Mouse (Mus musculus) liver, embryonic 16.5 days (tissue): Measurements from ENCODE around the gene Cyp17a1. TPM values are rescaled to one million over a fixed set of nuclear protein-coding genes. Genes with fewer than 3 reads are reported as not detected.
A peak's percentile ranks its signal among the peaks of the same experiment; 100 is the strongest.

Experiments used
- ATAC-seq: fragments of 200-750 bp; cut with Nextera tagmentation; 2 replicates; pipeline ENCODE4 v1.8.0; 2017; ENCODE audit warnings: low read depth, mild to moderate bottlenecking, moderate number of reproducible peaks, moderate library complexity
- H3K27ac ChIP-seq: fragments of 300-500 bp; sonication (generic); 2 replicates; pipeline ENCODE4 v1.5.1; 2014; ENCODE audit warnings: mild to moderate bottlenecking, low read length
- H3K27me3 ChIP-seq: fragments of 300-500 bp; sonication (generic); 2 replicates; pipeline ENCODE4 v1.6.1; 2014; ENCODE audit warnings: low read depth, low read length, mixed read lengths; ENCODE audit not compliant: control insufficient read depth, insufficient read depth
- H3K36me3 ChIP-seq: fragments of 300-500 bp; sonication (generic); 2 replicates; pipeline ENCODE4 v1.6.1; 2014; ENCODE audit warnings: mild to moderate bottlenecking; ENCODE audit not compliant: control insufficient read depth, insufficient read depth
- H3K4me1 ChIP-seq: fragments of 300-500 bp; sonication (generic); 2 replicates; pipeline ENCODE4 v1.6.1; 2014; ENCODE audit warnings: low read depth, low read length, mixed read lengths; ENCODE audit not compliant: control insufficient read depth
- H3K4me2 ChIP-seq: fragments of 300-500 bp; sonication (generic); 2 replicates; pipeline ENCODE4 v1.6.1; 2014; ENCODE audit warnings: low read depth, low read length, mixed read lengths
- H3K4me3 ChIP-seq: fragments of 300-500 bp; sonication (generic); 2 replicates; pipeline ENCODE4 v1.5.1; 2014; ENCODE audit warnings: low read depth, mild to moderate bottlenecking, low read length
- H3K9ac ChIP-seq: fragments of 300-500 bp; sonication (generic); 2 replicates; pipeline ENCODE4 v1.6.1; 2014; ENCODE audit warnings: low read depth, low read length
- H3K9me3 ChIP-seq: fragments of 300-500 bp; sonication (generic); replicated peaks from 2 replicates; pipeline ENCODE4 v1.6.1; 2016; ENCODE audit warnings: low read length; ENCODE audit not compliant: control insufficient read depth
- WGBS: fragments of 180-500 bp; shearing (Covaris S2); extraction: QIAGEN DNeasy Blood & Tissue Kit; methylation state at CpG from one replicate; pipeline ENCODE4 v1.1.7; 2014; ENCODE audit not compliant: insufficient replicate concordance; 5-methylcytosine and 5-hydroxymethylcytosine counted together
- polyA plus RNA-seq: library from polyadenylated mRNA; unstranded; fragments of >200 nt; fragmentation: Nextera tagmentation; extraction: Ambion mirVana; gene quantifications from 2 replicates; pipeline ENCODE4 v1.2.1, GENCODE M21; 2015

The Cyp17a1 gene
- polyA plus RNA-seq, 1 experiment from 2014 or later, result 2.4 TPM

DNA sequence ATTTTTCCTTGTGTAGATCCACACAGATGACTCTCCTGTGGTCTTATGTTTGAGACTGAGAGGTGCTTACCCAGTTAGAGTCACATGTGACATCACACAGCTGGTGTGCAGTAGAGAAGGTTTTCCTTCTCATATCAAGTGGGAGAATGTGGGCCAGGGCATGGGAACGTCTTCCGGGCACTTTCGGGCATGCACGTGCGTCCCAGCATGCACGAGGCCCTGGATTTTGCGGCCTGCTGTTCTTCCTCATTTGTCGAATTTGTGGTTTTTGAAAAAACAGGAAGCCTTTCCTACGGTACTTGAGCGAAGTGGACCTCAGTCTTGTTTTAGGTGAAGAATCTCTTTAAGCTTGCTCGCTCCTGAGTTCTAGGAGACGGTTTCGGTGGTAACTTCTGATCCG, 24.4 kb downstream of the Cyp17a1 start:
- WGBS, result 59% methylated on average over 14 of the region's 14 CpGs
- Histone ChIP-seq H3K4me1 (peaks cover 21% of the 10 kb centered on the region), H3K36me3 (peaks cover 9% of the 10 kb centered on the region), H3K4me3 (no peak overlapping the region), H3K9ac (no peak overlapping the region), H3K4me2 (no peak overlapping the region), H3K27ac (no peak overlapping the region), H3K9me3 (no peaks in the 10 kb centered on the region), H3K27me3 (no peaks in the 10 kb centered on the region)
- no peak; the same call in 1 of the 2 replicates for ATAC-seq

DNA sequence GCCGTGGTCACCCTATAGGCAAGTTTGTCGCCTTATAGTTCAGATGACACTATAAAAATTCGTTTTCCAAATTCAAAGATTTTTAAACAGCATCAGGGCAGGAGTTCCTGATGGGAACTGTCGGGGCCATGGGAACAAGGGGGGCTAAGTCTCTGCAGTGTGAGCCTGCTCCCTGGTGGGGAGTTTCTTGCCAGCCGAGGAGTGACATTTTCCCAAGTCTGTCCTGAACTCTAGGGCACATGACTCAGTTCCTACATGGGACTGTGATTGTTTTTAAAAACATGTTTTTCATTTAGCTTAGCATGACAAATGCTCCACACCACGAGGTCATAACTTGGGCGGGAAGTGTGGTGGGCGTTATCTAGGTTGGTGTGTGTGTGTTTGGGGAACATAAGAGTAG, 25.1 kb downstream of the Cyp17a1 start:
- Histone ChIP-seq H3K9me3 (no peaks in the 10 kb centered on the region), H3K36me3 (peaks cover 6% of the 10 kb centered on the region), H3K4me1 (peaks cover 23% of the 10 kb centered on the region), H3K4me2 (no peak overlapping the region), H3K4me3 (no peak overlapping the region), H3K27ac (no peak overlapping the region), H3K9ac (no peak overlapping the region), H3K27me3 (no peaks in the 10 kb centered on the region)
- WGBS, result 65% methylated on average over 8 of the region's 8 CpGs
- ATAC-seq, result no peak

DNA sequence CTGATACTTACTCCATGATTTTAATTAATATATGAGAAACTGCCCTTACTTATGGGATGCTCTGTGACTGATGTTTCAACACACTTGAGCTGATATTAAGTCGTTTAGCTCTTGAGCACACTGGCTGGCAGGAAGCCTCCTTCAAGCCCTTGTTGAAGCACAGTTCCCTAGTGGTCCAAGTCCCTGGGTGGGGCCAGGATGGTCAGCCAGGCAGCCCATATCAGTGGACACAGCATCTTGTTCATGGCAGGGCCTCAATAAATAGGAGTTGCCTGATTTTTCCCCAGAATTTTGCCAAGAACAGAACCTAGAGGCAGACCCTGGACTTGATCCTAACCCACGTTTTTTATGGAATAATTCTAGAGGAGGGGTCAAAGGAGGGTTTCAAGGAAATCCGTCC, 25.7 kb downstream of the Cyp17a1 start:
- WGBS, result 60% methylated on average over 3 of the region's 3 CpGs
- Histone ChIP-seq H3K9me3 (no peaks in the 10 kb centered on the region), H3K36me3 (peaks cover 3% of the 10 kb centered on the region), H3K27me3 (no peaks in the 10 kb centered on the region), H3K9ac (no peak overlapping the region), H3K27ac (no peak overlapping the region), H3K4me1 (peaks cover 23% of the 10 kb centered on the region), H3K4me2 (no peak overlapping the region), H3K4me3 (no peak overlapping the region)
- ATAC-seq, result no peak

DNA sequence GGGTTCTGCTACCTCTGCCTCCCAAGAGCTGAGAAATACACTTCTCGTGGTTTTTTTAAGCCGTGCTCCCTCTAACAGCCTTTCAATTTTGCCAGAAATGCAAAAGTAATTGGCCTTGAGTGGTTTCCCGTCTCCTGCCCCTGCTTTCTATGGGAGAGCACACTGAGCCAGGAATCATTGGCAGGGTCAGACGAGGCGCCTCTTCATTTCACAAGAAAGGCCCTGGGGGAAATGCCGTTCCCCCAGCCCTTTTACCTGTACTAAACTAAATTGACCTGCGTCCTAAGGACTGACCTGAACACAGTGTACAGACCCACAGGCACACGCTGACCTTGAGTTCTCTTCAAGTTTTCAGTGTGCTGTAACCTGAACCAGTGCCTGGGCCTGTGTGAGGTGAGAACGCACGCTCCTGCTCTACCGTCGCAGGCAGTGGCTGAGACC, 26.9 kb downstream of the Cyp17a1 start:
- 74% methylated on average over 12 of the region's 12 CpGs for WGBS
- no peaks in the 10 kb centered on the region for H3K27me3 ChIP-seq
- H3K36me3 ChIP-seq, result peaks cover 3% of the 10 kb centered on the region
- no peak overlapping the region for H3K9ac ChIP-seq
- no peak overlapping the region for H3K27ac ChIP-seq
- no peaks in the 10 kb centered on the region for H3K9me3 ChIP-seq
- H3K4me1 ChIP-seq, result peaks cover 27% of the 10 kb centered on the region
- no peak overlapping the region for H3K4me3 ChIP-seq
- ATAC-seq, result peak; percentile 40
- H3K4me2 ChIP-seq, result no peak overlapping the region

DNA sequence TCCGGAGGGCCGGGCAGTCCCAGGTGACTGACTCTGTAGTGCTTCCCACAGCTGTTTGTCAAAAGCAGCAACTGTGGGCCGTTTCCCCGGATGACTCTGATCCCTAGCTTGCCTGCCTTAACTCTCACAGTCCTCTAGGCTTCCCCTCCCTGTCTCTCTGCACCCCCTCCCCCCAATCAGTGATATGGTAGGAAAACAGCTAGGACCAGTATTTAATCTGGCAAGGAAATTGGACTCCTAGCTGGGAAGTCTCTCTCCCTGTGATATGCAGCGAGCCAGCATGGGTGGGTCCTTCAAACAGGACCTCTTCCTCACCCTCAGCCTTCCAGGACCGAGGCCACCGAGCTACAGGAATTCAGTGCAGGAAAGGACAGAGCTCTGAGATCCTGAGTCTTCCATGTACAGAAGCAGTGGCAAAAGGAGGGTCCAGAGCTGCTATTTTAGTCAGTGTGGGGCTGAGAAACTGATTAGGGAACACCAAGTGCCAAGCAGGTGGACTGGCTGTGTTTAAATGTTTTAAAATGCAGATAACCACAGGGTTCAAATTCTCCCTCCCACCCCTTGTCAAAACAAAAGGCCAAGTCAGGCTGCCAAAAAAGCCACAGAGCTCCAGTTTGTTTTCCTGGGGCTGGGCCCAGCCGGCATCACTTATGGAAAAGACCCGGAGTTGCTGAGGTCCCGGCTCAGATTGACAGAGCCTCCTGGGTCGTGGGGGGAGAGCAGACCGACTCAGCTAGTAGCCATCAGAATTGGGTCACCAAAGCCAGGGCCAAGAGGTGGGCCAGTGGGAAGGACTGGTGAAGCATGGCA, 28.0 kb downstream of the Cyp17a1 start:
- H3K27me3 ChIP-seq, result no peaks in the 10 kb centered on the region
- peak; percentile 55 for ATAC-seq
- H3K36me3 ChIP-seq, result peaks cover 3% of the 10 kb centered on the region
- no peak overlapping the region for H3K4me3 ChIP-seq
- no peaks in the 10 kb centered on the region for H3K9me3 ChIP-seq
- peak overlapping the region; percentile 70 for H3K27ac ChIP-seq
- H3K4me1 ChIP-seq, result peaks cover 32% of the 10 kb centered on the region
- no peak overlapping the region for H3K4me2 ChIP-seq
- 69% methylated on average over 12 of the region's 12 CpGs for WGBS
- H3K9ac ChIP-seq, result no peak overlapping the region

DNA sequence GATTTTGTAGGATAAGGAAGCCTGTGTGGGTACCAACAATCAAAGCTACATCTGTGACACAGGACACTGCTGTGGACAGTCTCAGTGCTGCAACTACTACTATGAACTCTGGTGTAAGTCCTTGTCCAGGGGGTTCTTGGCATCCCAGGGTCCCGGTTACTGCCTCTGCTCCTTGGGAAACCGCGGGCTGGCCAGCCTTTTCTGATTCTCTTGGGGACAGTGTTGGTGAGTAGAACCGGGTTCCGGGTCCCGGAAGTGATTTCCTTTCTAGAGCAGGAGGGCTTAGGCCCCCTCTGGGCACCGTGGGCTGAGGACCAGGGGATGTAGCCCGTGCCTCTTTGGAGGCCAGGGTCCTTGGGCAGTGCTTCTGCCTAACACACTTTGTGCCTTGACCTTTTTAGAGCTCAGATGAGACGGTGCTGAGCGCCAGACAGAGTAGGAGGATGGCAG, 28.6 kb downstream of the Cyp17a1 start:
- Histone ChIP-seq H3K4me3 (no peak overlapping the region), H3K9me3 (no peaks in the 10 kb centered on the region), H3K27ac (peak overlapping the region; percentile 70), H3K27me3 (no peaks in the 10 kb centered on the region), H3K4me1 (peaks cover 34% of the 10 kb centered on the region), H3K9ac (no peak overlapping the region), H3K4me2 (no peak overlapping the region), H3K36me3 (peaks cover 3% of the 10 kb centered on the region)
- WGBS, result 78% methylated on average over 10 of the region's 10 CpGs
- ATAC-seq, result no peak

DNA sequence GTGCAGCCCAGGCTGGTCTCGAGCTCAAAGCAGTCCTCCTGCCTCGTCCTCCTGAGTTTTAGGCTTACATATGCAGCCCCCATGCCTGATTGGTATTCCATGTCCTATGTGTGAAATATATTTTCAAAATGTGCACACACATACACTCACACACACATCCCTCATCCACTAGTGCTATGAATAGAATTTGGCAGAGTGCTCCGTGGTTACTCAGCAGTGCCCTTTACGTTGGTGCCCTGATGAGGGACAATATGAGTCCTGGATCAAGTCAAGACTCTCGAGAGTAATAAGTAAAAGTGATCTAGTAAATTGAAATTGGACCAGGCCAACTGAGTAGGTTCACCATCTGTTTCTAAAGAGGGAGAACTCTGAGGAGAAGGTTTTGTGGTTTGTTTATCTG, 29.7 kb downstream of the Cyp17a1 start:
- Histone ChIP-seq H3K27me3 (no peaks in the 10 kb centered on the region), H3K9me3 (no peaks in the 10 kb centered on the region), H3K9ac (no peak overlapping the region), H3K36me3 (peaks cover 3% of the 10 kb centered on the region; the same call in 1 of the 2 replicates), H3K4me1 (peaks cover 42% of the 10 kb centered on the region), H3K27ac (no peak overlapping the region), H3K4me3 (no peak overlapping the region), H3K4me2 (no peak overlapping the region)
- WGBS, result 65% methylated on average over 5 of the region's 5 CpGs
- no peak for ATAC-seq

DNA sequence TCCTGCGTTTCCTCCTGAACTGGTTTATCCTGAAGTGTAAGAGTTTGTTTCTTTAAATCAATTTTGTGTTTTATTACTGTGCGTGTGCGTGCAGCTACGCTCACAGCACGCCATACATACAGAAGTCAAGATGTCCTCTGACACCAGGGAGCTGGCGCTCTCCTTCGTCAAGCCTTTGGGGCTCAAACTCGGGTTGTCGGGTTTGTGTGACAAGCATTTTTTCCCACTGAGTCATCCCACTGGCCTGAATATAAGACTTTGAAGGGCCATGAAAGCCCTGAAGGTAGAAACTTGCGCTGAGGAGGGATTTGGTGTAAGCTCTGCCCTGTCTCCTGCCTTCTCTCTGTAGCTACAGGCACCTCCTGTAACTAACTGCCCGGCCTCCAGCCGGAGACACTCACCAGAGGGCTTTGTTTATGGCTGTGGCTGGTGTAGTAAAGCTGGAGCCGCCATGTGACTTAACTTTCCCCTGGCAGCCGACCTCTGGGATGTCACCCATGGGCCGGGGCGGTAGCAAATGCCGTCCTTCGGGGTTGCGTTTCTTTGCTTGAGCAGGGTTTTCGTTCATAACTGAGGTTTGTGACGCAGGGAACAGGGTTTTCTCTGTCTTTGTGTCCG, 30.7 kb downstream of the Cyp17a1 start:
- Histone ChIP-seq H3K27me3 (no peaks in the 10 kb centered on the region), H3K9ac (no peak overlapping the region), H3K4me1 (peaks cover 50% of the 10 kb centered on the region), H3K9me3 (no peaks in the 10 kb centered on the region), H3K27ac (no peak overlapping the region), H3K4me3 (no peak overlapping the region), H3K4me2 (no peak overlapping the region), H3K36me3 (peaks cover 6% of the 10 kb centered on the region)
- WGBS, result 79% methylated on average over 22 of the region's 22 CpGs
- no peak for ATAC-seq
